Comparison of ENCODE assay signal across 13 mouse cellular contexts in the genomic region with DNA sequence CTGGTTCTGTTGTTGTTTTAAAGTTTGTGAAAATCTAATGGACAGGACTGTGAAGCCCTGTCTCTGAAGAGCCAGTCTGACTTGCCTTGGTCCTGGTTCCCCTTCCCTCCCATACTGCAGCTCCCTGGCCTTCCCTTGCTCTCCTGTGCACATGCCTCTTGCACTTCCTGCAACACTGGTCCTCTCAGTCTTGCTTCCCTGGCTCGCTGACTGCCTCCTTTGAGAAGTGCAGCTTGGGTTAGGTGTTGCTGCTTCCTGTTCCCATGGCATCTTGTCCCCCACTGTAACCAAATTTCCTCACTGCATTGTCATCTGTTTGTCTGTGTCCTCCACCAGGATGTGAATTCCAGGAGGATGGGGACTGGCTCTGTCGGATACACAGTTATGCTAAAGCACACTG. TPM values are rescaled to one million over a fixed set of nuclear protein-coding genes. Genes with fewer than 3 reads are reported as not detected.
DNase-seq lines count a peak whose midpoint lies in the region; ATAC-seq and TF ChIP-seq lines count a peak whose summit lies in the region.
"Had no signal": no experiment of that assay in that cellular context is flagged by ENCODE, and none has a peak within 500 bp of the region (broad histone marks: within the 10 kb centered on the region; RNA-seq: fewer than 3 reads in every experiment).

No protein-coding gene starts in this region.

- no peak overlapping the region for H3K9ac ChIP-seq in lung, embryonic 14.5 days
- H3K9ac ChIP-seq in lung, postnatal 0 days (replicated peaks; ENCODE audit: low read depth) = no peak overlapping the region
- no peak overlapping the region for H3K9ac ChIP-seq in liver, embryonic 11.5 days (ENCODE audit: low read depth, low read length)
- H3K9ac ChIP-seq: hindbrain, embryonic 15.5 days; stomach, embryonic 15.5 days had no signal

- H3K4me3 ChIP-seq in lung, embryonic 14.5 days (ENCODE audit: low read depth, low read length) = no peak overlapping the region
- no peak overlapping the region for H3K4me3 ChIP-seq in lung, postnatal 0 days (ENCODE audit: low read depth, low read length)
- H3K4me3 ChIP-seq in liver, embryonic 11.5 days (ENCODE audit: low read depth, low read length) = no peak overlapping the region
- H3K4me3 ChIP-seq: hindbrain, embryonic 15.5 days; stomach, embryonic 15.5 days had no signal

- no peak for TF ChIP-seq CTCF in lung, embryonic 14.5 days (IDR thresholded peaks at IDR 0.05; ENCODE audit: low read depth)
- no peak for TF ChIP-seq CTCF in lung, postnatal 0 days (IDR thresholded peaks at IDR 0.05)

- H3K27ac ChIP-seq in lung, embryonic 14.5 days (ENCODE audit: low read depth) = no peak overlapping the region
- no peak overlapping the region for H3K27ac ChIP-seq in lung, postnatal 0 days (ENCODE audit: low read length)
- no peak overlapping the region for H3K27ac ChIP-seq in liver, embryonic 11.5 days (ENCODE audit: low read depth, low read length)
- H3K27ac ChIP-seq: hindbrain, embryonic 15.5 days; macrophage; stomach, embryonic 15.5 days had no signal

- peak overlapping the region; percentile 11; the same call in 1 of the 2 replicates for H3K4me2 ChIP-seq in lung, embryonic 14.5 days
- no peak overlapping the region; the same call in 1 of the 2 replicates for H3K4me2 ChIP-seq in lung, postnatal 0 days (replicated peaks; ENCODE audit: low read depth, low read length)
- H3K4me2 ChIP-seq in liver, embryonic 11.5 days = no peak overlapping the region
- H3K4me2 ChIP-seq: hindbrain, embryonic 15.5 days; stomach, embryonic 15.5 days had no signal

- 48% methylated on average over 2 of the region's 2 CpGs for WGBS in lung, embryonic 14.5 days
- 29% methylated on average over 2 of the region's 2 CpGs for WGBS in lung, postnatal 0 days
- WGBS in liver, embryonic 11.5 days = 51% methylated on average over 2 of the region's 2 CpGs

- no peaks in the 10 kb centered on the region for H3K9me3 ChIP-seq in lung, embryonic 14.5 days (ENCODE audit: low read depth, low read length)
- no peaks in the 10 kb centered on the region for H3K9me3 ChIP-seq in lung, postnatal 0 days (ENCODE audit: low read length)
- no peaks in the 10 kb centered on the region for H3K9me3 ChIP-seq in liver, embryonic 11.5 days (ENCODE audit: control insufficient read depth, low read length)
- H3K9me3 ChIP-seq: hindbrain, embryonic 15.5 days; stomach, embryonic 15.5 days had no signal

- peaks cover 16% of the 10 kb centered on the region; the same call in 1 of the 2 replicates for H3K4me1 ChIP-seq in lung, embryonic 14.5 days (ENCODE audit: insufficient read depth)
- H3K4me1 ChIP-seq in lung, postnatal 0 days (ENCODE audit: insufficient read depth, low read depth, low read length) = peaks cover 27% of the 10 kb centered on the region; the same call in 1 of the 2 replicates
- peaks cover 24% of the 10 kb centered on the region for H3K4me1 ChIP-seq in liver, embryonic 11.5 days (replicated peaks; ENCODE audit: control insufficient read depth, insufficient read depth, low read length)

- peak; percentile 95 for DNase-seq in heart, adult 11 months
- no peak for DNase-seq in heart, adult 9 months (ENCODE audit: low spot score in 2 of 2)
- DNase-seq in lung, embryonic 14.5 days = peak; percentile 15
- no peak for DNase-seq in lung, postnatal 25 days (ENCODE audit: low spot score)
- peak; percentile 16 for DNase-seq in embryo, embryonic 10.5 days (ENCODE audit: low spot score)
- DNase-seq in lung, postnatal 0 days (ENCODE audit: low spot score) = peak; percentile 30
- no peak for DNase-seq in frontal cortex, adult 2 months (ENCODE audit: extremely low spot score in 1 of 2, low spot score in 1 of 2)
- DNase-seq in liver, embryonic 11.5 days (ENCODE audit: low spot score) = no peak
- DNase-seq: layer of hippocampus, postnatal 36 days had no signal

- TF ChIP-seq EP300 in lung, postnatal 0 days (IDR thresholded peaks at IDR 0.05) = no peak

- H3K36me3 ChIP-seq in lung, embryonic 14.5 days (ENCODE audit: insufficient read depth) = no peaks in the 10 kb centered on the region
- H3K36me3 ChIP-seq in lung, postnatal 0 days (ENCODE audit: insufficient read depth, low read length) = no peaks in the 10 kb centered on the region
- no peaks in the 10 kb centered on the region for H3K36me3 ChIP-seq in liver, embryonic 11.5 days (ENCODE audit: control insufficient read depth, insufficient read depth, low read length)
- H3K36me3 ChIP-seq: hindbrain, embryonic 15.5 days; stomach, embryonic 15.5 days had no signal

- no peak for ATAC-seq in lung, embryonic 14.5 days (ENCODE audit: insufficient read depth)
- no peak for ATAC-seq in lung, postnatal 0 days
- no peak for ATAC-seq in liver, embryonic 11.5 days (replicated peaks; ENCODE audit: low FRiP score)
- ATAC-seq: Patski had no signal

- H3K27me3 ChIP-seq in lung, embryonic 14.5 days (ENCODE audit: insufficient read depth, low read length) = no peaks in the 10 kb centered on the region
- no peaks in the 10 kb centered on the region for H3K27me3 ChIP-seq in lung, postnatal 0 days (replicated peaks; ENCODE audit: insufficient read depth, low read length)
- no peaks in the 10 kb centered on the region for H3K27me3 ChIP-seq in liver, embryonic 11.5 days (replicated peaks; ENCODE audit: control insufficient read depth, insufficient read depth, low read length)
- H3K27me3 ChIP-seq: hindbrain, embryonic 15.5 days; Patski; stomach, embryonic 15.5 days had no signal

RNA-seq across cellular contexts. Expression of gene Pik3ca, which starts 2.5 kb away (rescaled TPM):
- polyA plus RNA-seq in lung, embryonic 14.5 days (2014; fragmentation: Nextera tagmentation; extraction: Ambion mirVana) = 17.3 and 17.6 TPM in 2 replicates
- 13.4 and 16.0 TPM in 2 replicates for polyA plus RNA-seq in lung, postnatal 0 days (2015; fragmentation: Nextera tagmentation; extraction: Ambion mirVana)
- 20.1 and 23.4 TPM in 2 replicates for polyA plus RNA-seq in frontal cortex, adult 2 months (2012; rRNA removed)
- polyA plus RNA-seq in liver, embryonic 11.5 days (2014; fragmentation: Nextera tagmentation; extraction: Ambion mirVana) = 8.0 and 9.1 TPM in 2 replicates

RNA-seq across cellular contexts. Expression of gene Zmat3, which starts 34.1 kb away (rescaled TPM):
- polyA plus RNA-seq in lung, embryonic 14.5 days (2014; fragmentation: Nextera tagmentation; extraction: Ambion mirVana) = 4.9 and 5.2 TPM in 2 replicates
- 1.9 and 2.1 TPM in 2 replicates for polyA plus RNA-seq in lung, postnatal 0 days (2015; fragmentation: Nextera tagmentation; extraction: Ambion mirVana)
- 37.7 and 40.1 TPM in 2 replicates for polyA plus RNA-seq in frontal cortex, adult 2 months (2012; rRNA removed)
- polyA plus RNA-seq in liver, embryonic 11.5 days (2014; fragmentation: Nextera tagmentation; extraction: Ambion mirVana) = 1.8 and 2.8 TPM in 2 replicates

Comparison
In these comparisons a context has a peak if more than half of its experiments do, and no peak if none do; other contexts are left out.
1. DNase-seq: peak in heart, adult 11 months (single experiment), lung, embryonic 14.5 days (single experiment), embryo, embryonic 10.5 days (single experiment) and lung, postnatal 0 days (single experiment); none in heart, adult 9 months (0 of 2), lung, postnatal 25 days (single experiment), frontal cortex, adult 2 months (0 of 2) and liver, embryonic 11.5 days (single experiment).